Mouse (Mus musculus): Measurements from ENCODE around the gene Dusp1. TPM values are rescaled to one million over a fixed set of nuclear protein-coding genes. Genes with fewer than 3 reads are reported as not detected.

The Dusp1 gene
- total RNA-seq, 2 experiments from 2014 or later: 73.0 to 89.6 TPM

- peak; percentile 61 for DNase-seq
- peak overlapping the region; percentile 19; the same call in 1 of the 2 replicates for H3K4me3 ChIP-seq
- intact Hi-C loops (cut with DNase I): loop anchor here (5.0 kb wide), 1 partner anchor 40 kb away; no protein-coding TSS in a partner anchor
- H3K27ac ChIP-seq: peak overlapping the region; percentile 89
- no peak for TF ChIP-seq CTCF (IDR thresholded peaks at IDR 0.05)
Measured at GRCm38 (mm10) chr17:26582297-26582696, 20.4 kb upstream of the Dusp1 start.

GRCm38 (mm10) chr17:26580873-26581401, 19.0 kb upstream of the Dusp1 start:
- no peak for TF ChIP-seq CTCF (IDR thresholded peaks at IDR 0.05)
- no peak for DNase-seq
- Histone ChIP-seq H3K4me3 (no peak overlapping the region), H3K27ac (peak overlapping the region; percentile 89)
- intact Hi-C loops (cut with DNase I): loop anchor here (5.0 kb wide), 1 partner anchor 41 kb away; no protein-coding TSS in a partner anchor

GRCm38 (mm10) chr17:26579396-26579795, 17.5 kb upstream of the Dusp1 start:
- no peak for DNase-seq
- Histone ChIP-seq H3K27ac (peak overlapping the region; percentile 66), H3K4me3 (no peak overlapping the region)
- intact Hi-C loops (cut with DNase I): no loop called here
- no peak for TF ChIP-seq CTCF (IDR thresholded peaks at IDR 0.05)

- no peak for TF ChIP-seq CTCF (IDR thresholded peaks at IDR 0.05)
- H3K27ac ChIP-seq: peak overlapping the region; percentile 85
- H3K4me3 ChIP-seq: no peak overlapping the region
- DNase-seq: no peak
- intact Hi-C loops (cut with DNase I): no loop called here
Measured at GRCm38 (mm10) chr17:26578771-26579170, 16.8 kb upstream of the Dusp1 start.

- no peak for TF ChIP-seq CTCF (IDR thresholded peaks at IDR 0.05)
Measured at GRCm38 (mm10) chr17:26578162-26578561, 16.2 kb upstream of the Dusp1 start.

GRCm38 (mm10) chr17:26577309-26577708, 15.4 kb upstream of the Dusp1 start:
- TF ChIP-seq CTCF (IDR thresholded peaks at IDR 0.05): no peak
- Histone ChIP-seq H3K27ac (peak overlapping the region; percentile 85), H3K4me3 (no peak overlapping the region)
- intact Hi-C loops (cut with DNase I): no loop called here
- DNase-seq: no peak

More at GRCm38 (mm10) chr17:26578162-26578561, 16.2 kb upstream of the Dusp1 start:
- no peak for DNase-seq
- intact Hi-C loops (cut with DNase I): no loop called here
- Histone ChIP-seq H3K27ac (peak overlapping the region; percentile 85), H3K4me3 (no peak overlapping the region)

GRCm38 (mm10) chr17:26576833-26577232, 14.9 kb upstream of the Dusp1 start:
- no peak for TF ChIP-seq CTCF (IDR thresholded peaks at IDR 0.05)
- intact Hi-C loops (cut with DNase I): no loop called here
- peak overlapping the region; percentile 85 for H3K27ac ChIP-seq
- no peak overlapping the region for H3K4me3 ChIP-seq
- peak; percentile 92 for DNase-seq

- Histone ChIP-seq H3K4me3 (no peak overlapping the region), H3K27ac (peak overlapping the region; percentile 85)
- no peak for DNase-seq
- no peak for TF ChIP-seq CTCF (IDR thresholded peaks at IDR 0.05)
- intact Hi-C loops (cut with DNase I): no loop called here
Measured at GRCm38 (mm10) chr17:26575786-26576690, 14.1 kb upstream of the Dusp1 start.

GRCm38 (mm10) chr17:26574701-26575100, 12.8 kb upstream of the Dusp1 start:
- intact Hi-C loops (cut with DNase I): no loop called here
- no peak for DNase-seq
- TF ChIP-seq CTCF (IDR thresholded peaks at IDR 0.05): no peak
- peak overlapping the region; percentile 9 for H3K4me3 ChIP-seq
- H3K27ac ChIP-seq: peak overlapping the region; percentile 76

GRCm38 (mm10) chr17:26574118-26574517, 12.2 kb upstream of the Dusp1 start:
- Histone ChIP-seq H3K4me3 (peak overlapping the region; percentile 37), H3K27ac (peak overlapping the region; percentile 76)
- no peak for TF ChIP-seq CTCF (IDR thresholded peaks at IDR 0.05)
- intact Hi-C loops (cut with DNase I): no loop called here
- no peak for DNase-seq

- no peak for TF ChIP-seq CTCF (IDR thresholded peaks at IDR 0.05)
- intact Hi-C loops (cut with DNase I): no loop called here
Measured at GRCm38 (mm10) chr17:26572265-26572664, 10.3 kb upstream of the Dusp1 start.

GRCm38 (mm10) chr17:26571377-26571776, 9.4 kb upstream of the Dusp1 start:
- DNase-seq: peak; percentile 73

More at GRCm38 (mm10) chr17:26572265-26572664, 10.3 kb upstream of the Dusp1 start:
- H3K27ac ChIP-seq: peak overlapping the region; percentile 36
- H3K4me3 ChIP-seq: no peak overlapping the region
- no peak for DNase-seq

GRCm38 (mm10) chr17:26570651-26571118, 8.8 kb upstream of the Dusp1 start:
- intact Hi-C loops (cut with DNase I): no loop called here
- DNase-seq: no peak
- TF ChIP-seq CTCF (IDR thresholded peaks at IDR 0.05): no peak
- peak overlapping the region; percentile 36 for H3K27ac ChIP-seq
- no peak overlapping the region for H3K4me3 ChIP-seq

More at GRCm38 (mm10) chr17:26571377-26571776, 9.4 kb upstream of the Dusp1 start:
- Histone ChIP-seq H3K27ac (peak overlapping the region; percentile 36), H3K4me3 (no peak overlapping the region)
- intact Hi-C loops (cut with DNase I): no loop called here
- TF ChIP-seq CTCF (IDR thresholded peaks at IDR 0.05): no peak
